Mouse (Mus musculus) lung, adult 2 months (tissue): ENCODE results near the gene Tmem52.

ENCODE experiments used
- CTCF ChIP-seq: fragments of 200-500 bp; IDR thresholded peaks from 2 replicates; pipeline ENCODE4 v1.5.1; 2011; ENCODE audit warnings: mild to moderate bottlenecking, low read length, control low read depth; ENCODE audit not compliant: insufficient read depth
- POLR2A ChIP-seq: fragments of 200-500 bp; IDR thresholded peaks from 2 replicates; pipeline ENCODE4 v1.6.1; 2011; ENCODE audit warnings: low read depth, mild to moderate bottlenecking, control low read depth, low read length, borderline replicate concordance; ENCODE audit errors: extremely low read depth

DNA sequence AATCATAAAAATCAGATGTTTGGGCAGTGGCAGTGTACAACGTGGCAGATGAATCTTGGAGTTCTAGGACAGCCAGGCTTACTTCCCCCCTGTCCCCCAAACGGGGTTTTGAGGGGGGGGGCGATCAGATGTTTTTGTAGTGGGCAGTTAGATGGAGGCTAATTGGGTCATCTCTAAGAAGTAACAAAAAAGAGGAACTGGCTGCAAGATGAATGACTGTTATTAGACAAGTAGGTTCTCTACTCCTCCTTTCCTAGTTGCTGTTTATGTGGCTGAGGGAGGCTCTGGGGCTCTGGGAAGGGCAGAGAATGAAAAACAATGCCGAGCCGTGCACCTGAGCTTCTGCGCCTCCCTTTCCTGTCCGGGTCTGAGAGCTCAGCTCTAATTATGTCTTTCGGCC, 36.2 kb downstream of the Tmem52 start:
- TF ChIP-seq CTCF (no peak), POLR2A (no peak)
